ENCODE assay signal across 7 mouse cellular contexts in genomic region chr17:12757990-12758389, GRCm38 (mm10). TPM values are rescaled to one million over a fixed set of nuclear protein-coding genes. Genes with fewer than 3 reads are reported as not detected.
A peak's percentile ranks its signal among the peaks of the same experiment; 100 is the strongest.
DNase-seq lines count a peak whose midpoint lies in the region; ATAC-seq and TF ChIP-seq lines count a peak whose summit lies in the region.

No protein-coding gene starts in this region.

- H3K4me2 ChIP-seq in lung, embryonic 16.5 days (ENCODE audit: low read depth, low read length): no peak overlapping the region

- H3K4me1 ChIP-seq in lung, embryonic 16.5 days (replicated peaks; ENCODE audit: control insufficient read depth, insufficient read depth, low read length): peaks cover 75% of the 10 kb centered on the region
- H3K4me1 ChIP-seq in lung, adult 2 months (ENCODE audit: control insufficient read depth, insufficient read depth, low read length): peaks cover 35% of the 10 kb centered on the region

- no peaks in the 10 kb centered on the region for H3K27me3 ChIP-seq in lung, embryonic 16.5 days (ENCODE audit: control insufficient read depth, insufficient read depth, low read depth, low read length)

- 0 out of 2 replicates have a peak overlapping the region, but pooled peaks have one; percentile 10 for H3K27ac ChIP-seq in lung, embryonic 16.5 days (ENCODE audit: low read length)

- no peak for ATAC-seq in lung, embryonic 16.5 days (ENCODE audit: low read depth)

- peaks cover 2% of the 10 kb centered on the region for H3K36me3 ChIP-seq in lung, embryonic 16.5 days (ENCODE audit: control insufficient read depth, insufficient read depth, low read length)

- H3K4me3 ChIP-seq in lung, embryonic 16.5 days (ENCODE audit: low read length): no peak overlapping the region
- no peak overlapping the region for H3K4me3 ChIP-seq in lung, adult 2 months (replicated peaks; ENCODE audit: extremely low read depth, low read depth, low read length)

- no peak for DNase-seq in lung, adult 2 months
- DNase-seq in adrenal gland, adult 8-10 months: peak; percentile 70
- DNase-seq in cerebellum, postnatal 25 days: peak; percentile 93 to 96
- peak; percentile 25 to 53 for DNase-seq in left cerebral cortex, adult 8-10 months (ENCODE audit: low spot score in 2 of 2)
- no peak for DNase-seq in thymus, postnatal 14 days
- DNase-seq in T-cell, adult 2 months (ENCODE audit: low spot score): no peak

- no peak overlapping the region for H3K9ac ChIP-seq in lung, embryonic 16.5 days (ENCODE audit: low read length)

- WGBS in lung, embryonic 16.5 days: 52% methylated on average over 5 of the region's 5 CpGs
- 27% methylated on average over 5 of the region's 5 CpGs for WGBS in lung, adult 2 months

- TF ChIP-seq CTCF in lung, adult 2 months (IDR thresholded peaks at IDR 0.05; ENCODE audit: insufficient read depth, low read length): no peak

- TF ChIP-seq POLR2A in lung, adult 2 months (IDR thresholded peaks at IDR 0.05; ENCODE audit: borderline replicate concordance, extremely low read depth, low read depth, low read length): no peak

- no peaks in the 10 kb centered on the region for H3K9me3 ChIP-seq in lung, embryonic 16.5 days (ENCODE audit: control insufficient read depth, low read length)

RNA-seq across cellular contexts. Expression of gene Igf2r, which starts 11.5 kb away (rescaled TPM):
- polyA plus RNA-seq in lung, embryonic 16.5 days (2015; fragmentation: Nextera tagmentation; extraction: Ambion mirVana): 59.0 and 64.4 TPM in 2 replicates
- polyA plus RNA-seq in lung, adult 2 months (2012; rRNA removed): 26.8 and 27.5 TPM in 2 replicates
- total RNA-seq in adrenal gland, adult 8-10 months (2022): 10 to 100 TPM; 75.7 to 93.3 (median 83.9) TPM
- total RNA-seq in left cerebral cortex, adult 8-10 months (2022): 10 to 100 TPM; 26.6 to 27.7 (median 27.2) TPM

Comparison
In these comparisons a context has a peak if more than half of its experiments do, and no peak if none do; other contexts are left out.
1. DNase-seq: peak in adrenal gland, adult 8-10 months (single experiment), cerebellum, postnatal 25 days (2 of 2) and left cerebral cortex, adult 8-10 months (2 of 2); none in lung, adult 2 months (single experiment), thymus, postnatal 14 days (single experiment) and T-cell, adult 2 months (single experiment).